ENCODE assay signal across 9 mouse cellular contexts in genomic region chr10:61381823-61382222, GRCm38 (mm10). TPM values are rescaled to one million over a fixed set of nuclear protein-coding genes. Genes with fewer than 3 reads are reported as not detected.
DNase-seq lines count a peak whose midpoint lies in the region; ATAC-seq and TF ChIP-seq lines count a peak whose summit lies in the region.
"Had no signal": no experiment of that assay in that cellular context is flagged by ENCODE, and none has a peak within 500 bp of the region (broad histone marks: within the 10 kb centered on the region; RNA-seq: fewer than 3 reads in every experiment).

No protein-coding gene starts in this region.

- no peaks in the 10 kb centered on the region for H3K27me3 ChIP-seq in liver, adult 2 months (ENCODE audit: control insufficient read depth, insufficient read depth, low read length)
- no peaks in the 10 kb centered on the region for H3K27me3 ChIP-seq in heart, embryonic 14.5 days (ENCODE audit: control insufficient read depth, insufficient read depth, low read length)
- peaks cover 19% of the 10 kb centered on the region; the same call in 1 of the 2 replicates for H3K27me3 ChIP-seq in limb, embryonic 12.5 days
- peaks cover 2% of the 10 kb centered on the region; the same call in 1 of the 2 replicates for H3K27me3 ChIP-seq in midbrain, embryonic 16.5 days (ENCODE audit: control insufficient read depth, insufficient read depth, low read depth, low read length)
- H3K27me3 ChIP-seq: Patski had no signal

- no peak for ATAC-seq in heart, embryonic 14.5 days (ENCODE audit: insufficient number of reproducible peaks, insufficient read depth, low FRiP score, low read depth)
- ATAC-seq in limb, embryonic 12.5 days (ENCODE audit: insufficient number of reproducible peaks, insufficient read depth, low FRiP score, low TSS enrichment, low read depth) = no peak
- ATAC-seq in midbrain, embryonic 16.5 days = no peak

- no peaks in the 10 kb centered on the region for H3K9me3 ChIP-seq in heart, embryonic 14.5 days (ENCODE audit: control insufficient read depth, low read length)
- no peaks in the 10 kb centered on the region for H3K9me3 ChIP-seq in limb, embryonic 12.5 days
- H3K9me3 ChIP-seq in midbrain, embryonic 16.5 days (replicated peaks; ENCODE audit: control insufficient read depth, low read length, poor library complexity, severe bottlenecking) = no peaks in the 10 kb centered on the region

- H3K4me3 ChIP-seq in liver, adult 2 months (ENCODE audit: insufficient read depth, low read depth, low read length) = peak overlapping the region; percentile 67
- peak overlapping the region; percentile 79 to 83 for H3K4me3 ChIP-seq in heart, embryonic 14.5 days (ENCODE audit: control insufficient read depth in 1 of 2, insufficient read depth in 1 of 2, low read depth in 1 of 2, low read length in 2 of 2)
- peak overlapping the region; percentile 63 for H3K4me3 ChIP-seq in limb, embryonic 12.5 days (replicated peaks)
- peak overlapping the region; percentile 72 for H3K4me3 ChIP-seq in midbrain, embryonic 16.5 days (ENCODE audit: low read depth, low read length)

- TF ChIP-seq CTCF in liver, adult 2 months (IDR thresholded peaks at IDR 0.05; ENCODE audit: low read depth, low read length) = no peak

- TF ChIP-seq POLR2A in liver, adult 2 months (IDR thresholded peaks at IDR 0.05; ENCODE audit: extremely low read depth, insufficient read depth, low read length) = no peak

- peak overlapping the region; percentile 97 for H3K4me2 ChIP-seq in heart, embryonic 14.5 days (ENCODE audit: low read length)
- peak overlapping the region; percentile 93 for H3K4me2 ChIP-seq in limb, embryonic 12.5 days
- H3K4me2 ChIP-seq in midbrain, embryonic 16.5 days (ENCODE audit: low read length) = peak overlapping the region; percentile 94

- H3K27ac ChIP-seq in liver, adult 2 months (replicated peaks; ENCODE audit: insufficient read depth, low read depth, low read length) = no peak overlapping the region; the same call in 1 of the 2 replicates
- H3K27ac ChIP-seq in heart, embryonic 14.5 days (replicated peaks in 1 of 2; ENCODE audit: control insufficient read depth in 1 of 2, insufficient read depth in 1 of 2, low read depth in 2 of 2, low read length in 2 of 2) = peak overlapping the region; percentile 90 to 91; a peak in 3 of 4 replicates
- H3K27ac ChIP-seq in limb, embryonic 12.5 days = 0 out of 2 replicates have a peak overlapping the region, but pooled peaks have one; percentile 23
- no peak overlapping the region for H3K27ac ChIP-seq in midbrain, embryonic 16.5 days (ENCODE audit: low read length)

- intact Hi-C loops in gastrocnemius, postnatal 36 days (cut with DNase I) = no loop called here

- H3K36me3 ChIP-seq in liver, adult 2 months (ENCODE audit: control insufficient read depth, insufficient read depth, low read length) = no peaks in the 10 kb centered on the region
- peaks cover 9% of the 10 kb centered on the region for H3K36me3 ChIP-seq in heart, embryonic 14.5 days (ENCODE audit: control insufficient read depth, insufficient read depth, low read length)
- H3K36me3 ChIP-seq in limb, embryonic 12.5 days = no peaks in the 10 kb centered on the region
- H3K36me3 ChIP-seq in midbrain, embryonic 16.5 days (ENCODE audit: control insufficient read depth, insufficient read depth, low read length) = no peaks in the 10 kb centered on the region

- peaks cover 8% of the 10 kb centered on the region; the same call in 1 of the 2 replicates for H3K4me1 ChIP-seq in liver, adult 2 months (ENCODE audit: control insufficient read depth, insufficient read depth, low read length)
- peaks cover 63 to 74% of the 10 kb centered on the region in 2 experiments for H3K4me1 ChIP-seq in heart, embryonic 14.5 days (ENCODE audit: control insufficient read depth in 2 of 2, insufficient read depth in 2 of 2, low read length in 2 of 2)
- peaks cover 40% of the 10 kb centered on the region for H3K4me1 ChIP-seq in limb, embryonic 12.5 days (replicated peaks)
- H3K4me1 ChIP-seq in midbrain, embryonic 16.5 days (ENCODE audit: control insufficient read depth, insufficient read depth, low read length) = peaks cover 23% of the 10 kb centered on the region

- WGBS in liver, adult 2 months = 26% methylated on average over 8 of the region's 8 CpGs
- 13% methylated on average over 8 of the region's 8 CpGs for WGBS in heart, embryonic 14.5 days
- 19% methylated on average over 8 of the region's 8 CpGs for WGBS in limb, embryonic 12.5 days
- WGBS in midbrain, embryonic 16.5 days = 25% methylated on average over 8 of the region's 8 CpGs

- peak overlapping the region; percentile 21; the same call in 1 of the 2 replicates for H3K9ac ChIP-seq in liver, adult 2 months (ENCODE audit: low read depth, low read length)
- H3K9ac ChIP-seq in heart, embryonic 14.5 days (ENCODE audit: low read length) = peak overlapping the region; percentile 93
- H3K9ac ChIP-seq in limb, embryonic 12.5 days (replicated peaks) = no peak overlapping the region
- no peak overlapping the region for H3K9ac ChIP-seq in midbrain, embryonic 16.5 days (ENCODE audit: low read depth, low read length)

- DNase-seq in liver, adult 2 months (ENCODE audit: extremely low read depth, low read depth, low spot score) = no peak
- no peak for DNase-seq in liver
- no peak for DNase-seq in thymus, postnatal 14 days
- DNase-seq in frontal cortex, adult 2 months (ENCODE audit: extremely low spot score in 1 of 2, low spot score in 1 of 2) = no peak
- no peak for DNase-seq in gastrocnemius, postnatal 36 days

- H3K79me2 ChIP-seq in liver, adult 2 months (ENCODE audit: control insufficient read depth, insufficient read depth, low read length) = peaks cover 16% of the 10 kb centered on the region; the same call in 1 of the 2 replicates

RNA-seq across cellular contexts. Expression of gene Pald1, which starts 1.5 kb away (rescaled TPM):
- 7.5 and 8.0 TPM in 2 replicates for total RNA-seq in liver, adult 2 months (2014; rRNA removed)
- polyA plus RNA-seq in liver, adult 2 months (2012; rRNA removed) = 6.6 and 8.1 TPM in 2 replicates
- 19.5 and 21.7 TPM in 2 replicates for polyA plus RNA-seq in heart, embryonic 14.5 days (2014; fragmentation: Nextera tagmentation; extraction: Ambion mirVana)
- polyA plus RNA-seq in limb, embryonic 12.5 days (2016; fragmentation: Nextera tagmentation; extraction: Ambion mirVana) = 25.3 and 25.8 TPM in 2 replicates
- 20.2 and 20.6 TPM in 2 replicates for polyA plus RNA-seq in midbrain, embryonic 16.5 days (2015; fragmentation: Nextera tagmentation; extraction: Ambion mirVana)
- polyA plus RNA-seq in frontal cortex, adult 2 months (2012; rRNA removed) = 11.6 and 13.5 TPM in 2 replicates
- 1 to 10 TPM; 4.4 to 4.5 TPM for total RNA-seq in gastrocnemius, postnatal 36 days (2021)

RNA-seq across cellular contexts. Expression of gene Nodal, which starts 35.9 kb away (rescaled TPM):
- 0.18 and 0.27 TPM in 2 replicates for total RNA-seq in liver, adult 2 months (2014; rRNA removed)
- 0.06 and 0.17 TPM in 2 replicates for polyA plus RNA-seq in liver, adult 2 months (2012; rRNA removed)
- 0.12 and 0.15 TPM in 2 replicates for polyA plus RNA-seq in heart, embryonic 14.5 days (2014; fragmentation: Nextera tagmentation; extraction: Ambion mirVana)
- 0.26 TPM in 1 of 2 replicates, not detected in the other for polyA plus RNA-seq in limb, embryonic 12.5 days (2016; fragmentation: Nextera tagmentation; extraction: Ambion mirVana)
- 0.30 and 0.48 TPM in 2 replicates for polyA plus RNA-seq in midbrain, embryonic 16.5 days (2015; fragmentation: Nextera tagmentation; extraction: Ambion mirVana)
- 0.38 and 0.70 TPM in 2 replicates for polyA plus RNA-seq in frontal cortex, adult 2 months (2012; rRNA removed)
- total RNA-seq in gastrocnemius, postnatal 36 days (2021) = under 1 TPM in 1 of 2 experiments, not detected in 1; 0.12 TPM
- polyA plus RNA-seq: Patski had no signal

Comparison
In these comparisons a context has a peak if more than half of its experiments do, and no peak if none do; other contexts are left out.
1. H3K27ac ChIP-seq: peak in heart, embryonic 14.5 days (2 of 2) and limb, embryonic 12.5 days (single experiment); none in liver, adult 2 months (single experiment) and midbrain, embryonic 16.5 days (single experiment).
2. H3K9ac ChIP-seq: peak in liver, adult 2 months (single experiment) and heart, embryonic 14.5 days (single experiment); none in limb, embryonic 12.5 days (single experiment) and midbrain, embryonic 16.5 days (single experiment).
3. Peak in every context shown above with its lines, with median percentiles within 50 percentile points of each other: H3K4me3 ChIP-seq and H3K4me2 ChIP-seq.